Mouse (Mus musculus) left cerebral cortex, postnatal 10 days (tissue): Measurements from ENCODE around the gene Fndc5. TPM values are rescaled to one million over a fixed set of nuclear protein-coding genes. Genes with fewer than 3 reads are reported as not detected.

ENCODE experiments used
- DNase-seq, 2 experiments: peaks; one replicate each; pipeline ENCODE4 v3.0.0; 2021 to 2022; ENCODE audit warnings: low spot score in 2 of 2, mixed read lengths in 1 of 2; ENCODE audit errors: extremely low spot score in 1 of 2
- intact Hi-C: fragments of 180-260 bp; cut with DNase I; formaldehyde crosslinking; loops from one replicate; pipeline ENCODE4 v1.15.1; 2025
- total RNA-seq, 2 experiments: library from RNA; stranded (reverse); gene quantifications; 2 replicates each; pipeline ENCODE4 v1.2.3; 2021

Fndc5 gene
- 10 to 100 TPM; 41.8 to 44.6 TPM for total RNA-seq

GRCm38 (mm10) chr4:129136579-129137391, at the start of gene Fndc5:
TSS of gene Fndc5 (plus strand) at chr4:129136999.
- no peak for DNase-seq
- intact Hi-C loops: loop anchor here (5.0 kb wide), 1 partner anchor 41 kb away; no protein-coding TSS in a partner anchor

- intact Hi-C loops: loop anchor here (5.0 kb wide), 1 partner anchor 376 kb away; no protein-coding TSS in a partner anchor
- no peak for DNase-seq
Measured at GRCm38 (mm10) chr4:129087850-129088249, 48.9 kb upstream of the Fndc5 start.

GRCm38 (mm10) chr4:129095276-129095675, 41.5 kb upstream of the Fndc5 start:
- intact Hi-C loops: no loop called here
- no peak for DNase-seq

GRCm38 (mm10) chr4:129097006-129097405, 39.8 kb upstream of the Fndc5 start:
- intact Hi-C loops: no loop called here
- no peak for DNase-seq

GRCm38 (mm10) chr4:129102133-129102829, 34.5 kb upstream of the Fndc5 start:
- intact Hi-C loops: no loop called here
- no peak for DNase-seq

GRCm38 (mm10) chr4:129105356-129105755, 31.4 kb upstream of the Fndc5 start, which contains the start of gene Tmem54:
TSS of gene Tmem54 (plus strand) at chr4:129105548.
- intact Hi-C loops: no loop called here
- DNase-seq: no peak

- intact Hi-C loops: no loop called here
- DNase-seq: no peak
Measured at GRCm38 (mm10) chr4:129106073-129106472, 30.7 kb upstream of the Fndc5 start.

GRCm38 (mm10) chr4:129107348-129107899, 29.4 kb upstream of the Fndc5 start:
- intact Hi-C loops: no loop called here
- DNase-seq: no peak

- intact Hi-C loops: no loop called here
Measured at GRCm38 (mm10) chr4:129108624-129109023, 28.2 kb upstream of the Fndc5 start.

GRCm38 (mm10) chr4:129110804-129111203, 26.0 kb upstream of the Fndc5 start:
- intact Hi-C loops: no loop called here

More at GRCm38 (mm10) chr4:129108624-129109023, 28.2 kb upstream of the Fndc5 start:
- no peak for DNase-seq

GRCm38 (mm10) chr4:129111350-129111749, 25.4 kb upstream of the Fndc5 start:
- intact Hi-C loops: no loop called here
- DNase-seq: no peak

More at GRCm38 (mm10) chr4:129110804-129111203, 26.0 kb upstream of the Fndc5 start:
- no peak for DNase-seq

GRCm38 (mm10) chr4:129112231-129112630, 24.6 kb upstream of the Fndc5 start:
- intact Hi-C loops: no loop called here
- no peak for DNase-seq

- peak; percentile 78 to 90 for DNase-seq
- intact Hi-C loops: no loop called here
Measured at GRCm38 (mm10) chr4:129113083-129113988, 23.5 kb upstream of the Fndc5 start.

- no peak for DNase-seq
- intact Hi-C loops: no loop called here
Measured at GRCm38 (mm10) chr4:129116703-129117102, 20.1 kb upstream of the Fndc5 start.

GRCm38 (mm10) chr4:129117720-129118510, 18.9 kb upstream of the Fndc5 start:
- intact Hi-C loops: no loop called here
- no peak for DNase-seq

- intact Hi-C loops: no loop called here
- DNase-seq: no peak
Measured at GRCm38 (mm10) chr4:129119708-129120107, 17.1 kb upstream of the Fndc5 start.

- DNase-seq: peak; percentile 58 to 84
- intact Hi-C loops: no loop called here
Measured at GRCm38 (mm10) chr4:129120520-129121445, 16.0 kb upstream of the Fndc5 start.
